Mouse (Mus musculus) NIH3T3 (cell line): Measurements from ENCODE around the gene Gm42906.

ENCODE experiments used
- DNase-seq: peaks from one replicate; pipeline ENCODE4 v3.0.0-alpha.2; 2012; ENCODE audit warnings: low read depth

Gm42906 gene

DNA sequence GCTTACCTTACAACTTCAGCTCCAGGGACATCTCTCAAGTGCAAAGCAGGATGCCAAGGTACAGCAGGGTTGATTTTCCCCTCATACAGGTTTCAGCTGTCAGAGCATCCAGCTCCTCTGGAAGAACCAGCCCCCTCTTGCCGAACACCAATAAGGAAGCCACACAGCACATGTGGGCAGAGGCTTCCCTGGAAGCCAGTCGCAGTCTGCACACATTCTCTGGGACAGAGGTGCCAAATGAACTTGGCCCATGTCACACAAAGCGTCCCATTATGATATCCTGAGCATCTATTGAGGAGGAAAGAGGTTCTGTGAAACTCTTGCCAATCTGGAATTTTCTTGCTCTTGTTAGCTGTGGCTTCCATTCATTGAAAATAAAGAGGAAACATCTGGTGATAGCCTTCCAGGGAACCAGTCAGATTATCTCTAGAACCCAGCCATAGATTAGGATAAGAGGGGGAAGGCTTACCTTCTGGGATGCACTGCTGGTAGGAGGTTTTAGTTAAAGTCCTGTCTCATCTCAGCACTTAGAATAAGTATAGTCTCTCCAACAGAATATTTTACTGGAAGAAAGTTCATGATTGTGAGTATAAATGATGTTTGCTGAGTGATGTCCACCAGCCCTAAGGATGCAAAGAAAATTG is at the start of gene Gm42906:
Gene Gm42906, minus strand, starts transcription at position 51 of the 644 bp plus-strand sequence.
- DNase-seq: no peak

GRCm38 (mm10) chr5:151445695-151446094 is 17.7 kb upstream of the Gm42906 start:
- no peak for DNase-seq

- peak; percentile 46 for DNase-seq
Measured at GRCm38 (mm10) chr5:151435106-151435505, 7.1 kb upstream of the Gm42906 start.

DNA sequence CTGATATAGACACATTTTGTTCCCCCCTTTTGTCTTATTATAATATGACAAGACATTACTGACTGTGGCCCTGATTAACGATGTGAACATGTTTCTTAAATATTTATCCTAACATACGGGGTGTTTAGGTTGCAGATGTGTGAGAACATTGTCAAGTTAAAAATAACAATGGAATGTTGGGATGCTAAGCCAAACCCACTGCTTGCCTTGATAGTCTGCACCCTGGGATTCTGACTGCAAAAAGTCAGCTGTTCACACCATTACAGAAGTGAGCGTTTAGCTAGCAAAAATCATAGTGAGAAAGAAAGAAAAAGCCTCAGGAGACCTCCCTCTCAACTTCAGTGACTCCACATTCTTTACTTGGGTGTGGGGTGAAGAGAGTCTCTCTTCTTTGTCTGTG is 1.5 kb downstream of the Gm42906 start:
- peak; percentile 20 for DNase-seq

DNA sequence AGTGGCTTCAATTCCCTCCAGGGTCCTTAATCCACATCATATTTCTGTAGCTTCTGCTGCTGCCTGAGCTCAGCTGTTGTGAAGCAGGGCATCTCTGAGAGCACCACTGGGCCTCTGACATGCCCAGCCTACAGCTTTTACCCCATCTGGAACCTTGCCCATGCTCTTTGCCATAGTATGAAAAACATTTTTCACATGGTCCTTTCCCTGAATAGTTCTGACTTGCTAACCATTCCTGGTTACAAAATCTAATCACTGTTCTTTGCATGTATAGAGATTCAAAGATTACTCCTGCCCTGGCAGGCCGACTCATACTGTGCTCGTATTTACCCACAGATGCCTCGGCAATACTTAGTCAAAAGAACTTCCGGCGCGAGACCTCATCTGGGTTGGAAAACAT is 5.3 kb downstream of the Gm42906 start:
- peak; percentile 40 for DNase-seq

DNA sequence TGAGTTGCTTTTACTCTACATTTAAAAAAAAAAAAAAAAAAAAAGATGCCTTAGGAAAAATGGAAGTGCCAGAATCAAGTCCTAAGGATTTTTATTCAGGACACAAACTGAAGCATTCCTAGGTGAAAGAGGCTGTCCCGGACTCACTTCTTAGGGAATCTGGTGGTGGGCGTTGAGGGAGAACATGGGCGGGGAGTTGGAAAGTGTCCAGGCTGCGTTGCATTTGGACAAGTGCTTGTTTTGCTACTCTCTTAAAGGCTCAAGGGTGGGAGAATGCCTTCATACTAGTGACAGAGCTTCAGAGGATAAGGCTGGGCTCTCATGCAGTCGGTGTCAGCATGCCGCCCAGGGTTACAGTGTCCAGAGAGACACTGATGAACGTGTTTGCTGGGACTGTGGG is 6.1 kb downstream of the Gm42906 start:
- DNase-seq: peak; percentile 20

DNA sequence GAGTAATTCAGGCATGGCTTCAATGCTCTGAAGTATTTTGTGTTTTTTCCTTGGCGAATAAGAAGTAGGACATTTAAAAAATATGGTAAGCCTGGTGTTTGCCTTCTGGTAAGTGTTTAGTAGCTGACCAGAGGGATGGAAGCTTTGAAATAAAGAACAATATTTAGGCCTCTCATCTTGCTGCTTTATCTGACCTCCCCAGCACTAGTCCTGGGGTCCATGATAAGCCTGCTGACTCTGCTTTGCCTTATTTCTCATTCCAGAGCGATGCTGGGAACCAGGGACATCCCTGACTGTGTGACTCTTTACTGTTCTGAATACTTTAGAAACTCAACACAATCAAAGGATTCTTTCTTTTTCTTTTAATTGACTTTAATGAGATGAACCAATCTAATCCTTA is 9.4 kb downstream of the Gm42906 start:
- DNase-seq: no peak

DNA sequence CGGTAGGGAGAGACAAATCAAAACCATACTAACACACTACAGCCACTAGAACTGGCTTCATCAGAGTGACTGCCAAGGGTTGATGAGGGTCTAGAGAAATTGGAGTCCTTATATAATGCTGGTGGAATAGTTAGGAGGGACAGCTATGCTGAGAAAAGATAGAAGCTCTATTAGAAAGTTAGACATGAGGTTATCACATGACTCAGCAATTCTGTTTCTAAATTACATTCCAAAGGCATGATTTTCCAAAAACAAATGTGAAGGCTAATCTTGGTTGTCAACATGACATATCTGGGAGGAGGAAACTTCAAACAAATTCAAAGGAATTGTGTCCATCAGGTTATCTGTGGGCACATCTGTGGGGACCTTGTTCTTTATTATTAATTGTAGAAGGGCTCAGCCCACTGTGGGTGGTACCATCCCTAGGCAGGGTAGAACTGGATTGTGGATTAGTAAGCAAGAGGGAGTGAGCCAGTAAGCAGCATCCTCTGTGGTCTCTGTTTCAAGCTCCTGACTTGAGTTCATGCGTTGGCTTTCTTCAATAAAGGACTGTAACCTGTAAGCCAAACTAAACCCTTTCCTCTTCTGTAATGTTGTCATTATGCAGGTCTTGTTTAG is 10.4 kb downstream of the Gm42906 start:
- no peak for DNase-seq

DNA sequence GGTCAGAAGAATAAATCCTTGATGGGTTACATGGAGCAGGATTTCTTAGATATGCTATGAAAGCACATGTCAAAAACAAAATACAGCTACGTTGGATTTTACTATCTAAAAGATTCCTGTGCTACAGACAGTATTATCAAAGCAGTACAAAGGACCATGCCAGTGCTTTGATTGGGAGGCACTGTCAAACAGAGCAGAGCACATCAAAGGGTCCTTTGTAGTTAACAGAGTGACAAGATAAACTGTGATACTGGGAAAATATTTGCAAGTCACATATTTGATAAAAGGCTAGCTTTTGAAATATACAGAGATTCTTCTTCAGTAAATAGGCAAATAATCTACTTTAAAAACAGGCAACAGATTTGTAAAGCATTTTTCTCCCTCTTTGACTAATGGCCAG is 11.0 kb downstream of the Gm42906 start:
- no peak for DNase-seq

DNA sequence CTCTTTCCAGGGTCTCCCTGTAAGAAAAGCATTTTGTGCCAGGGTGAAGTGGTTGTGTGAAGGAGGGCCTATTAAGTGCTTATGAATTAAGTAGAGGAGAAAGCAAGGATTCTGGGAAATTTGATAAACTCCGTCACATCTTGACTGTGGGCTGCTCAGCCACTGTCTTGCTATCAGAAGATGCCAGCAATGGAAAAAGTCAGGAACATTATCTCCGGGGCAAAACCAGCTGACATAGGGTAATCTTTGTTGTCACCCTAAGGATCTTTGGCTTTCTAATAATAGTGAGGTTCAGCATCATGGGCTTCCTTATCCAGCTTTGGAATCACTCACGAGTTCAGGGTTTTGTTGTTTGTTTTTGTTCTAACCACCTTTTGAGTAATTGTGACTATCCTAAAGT is 14.3 kb downstream of the Gm42906 start:
- no peak for DNase-seq

GRCm38 (mm10) chr5:151412666-151413463 is 15.1 kb downstream of the Gm42906 start:
- DNase-seq: peak; percentile 13

GRCm38 (mm10) chr5:151410006-151410405 is 18.0 kb downstream of the Gm42906 start:
- no peak for DNase-seq

DNA sequence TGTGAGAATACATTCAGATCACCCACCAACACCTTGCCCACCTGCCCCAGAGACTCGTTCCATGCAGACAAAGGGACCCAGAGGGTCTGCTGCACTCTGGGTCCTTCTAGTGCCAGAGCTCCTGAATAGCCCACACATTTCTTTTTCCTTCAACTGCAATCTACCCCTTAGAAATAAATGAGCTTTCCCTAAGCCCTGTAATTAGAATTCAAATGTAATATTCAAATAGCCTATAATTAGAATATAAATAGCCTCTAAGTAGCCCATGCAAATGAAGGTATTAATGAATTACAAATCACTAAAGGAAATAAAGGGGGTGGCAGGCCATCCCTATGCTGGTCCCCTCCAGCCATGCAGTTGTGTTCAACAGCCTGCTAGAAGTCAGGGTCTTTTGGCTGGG is 18.7 kb downstream of the Gm42906 start:
- DNase-seq: no peak

DNA sequence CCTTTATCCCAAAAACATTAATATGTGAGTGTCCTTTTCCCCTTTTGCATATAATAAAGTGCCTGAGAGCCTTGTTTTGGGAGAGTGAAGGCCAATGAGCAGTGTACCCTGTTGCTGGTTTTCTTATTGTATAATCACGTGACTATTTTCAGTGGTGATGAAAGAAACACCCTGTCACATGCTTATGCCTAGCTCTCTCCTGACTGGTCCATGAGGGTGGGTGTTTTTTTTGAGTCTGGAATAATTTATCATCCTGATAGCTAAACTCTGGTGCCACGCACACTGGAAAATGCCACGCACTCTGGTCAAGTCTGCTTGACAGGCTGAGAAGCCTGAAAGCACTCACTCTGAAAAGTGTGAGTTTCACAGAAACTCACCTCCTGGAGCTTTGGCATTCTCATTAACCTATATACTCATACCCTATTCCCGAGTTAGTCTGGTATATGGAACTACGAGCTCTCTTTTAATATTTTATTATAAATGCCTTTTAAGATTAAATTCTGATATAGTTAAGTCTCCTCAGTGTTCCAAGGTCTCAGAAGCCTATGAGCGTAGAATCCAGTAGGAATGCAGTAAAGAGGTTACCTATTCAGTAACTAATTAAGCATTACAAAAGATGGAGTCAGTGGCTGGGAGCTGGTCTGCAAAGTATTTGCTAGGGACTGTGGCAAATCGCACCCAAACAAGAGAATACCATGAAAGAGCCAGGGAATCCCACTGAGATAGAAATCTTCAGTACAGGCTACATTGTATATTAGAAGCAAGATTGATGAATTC is 19.7 kb downstream of the Gm42906 start:
- no peak for DNase-seq

DNA sequence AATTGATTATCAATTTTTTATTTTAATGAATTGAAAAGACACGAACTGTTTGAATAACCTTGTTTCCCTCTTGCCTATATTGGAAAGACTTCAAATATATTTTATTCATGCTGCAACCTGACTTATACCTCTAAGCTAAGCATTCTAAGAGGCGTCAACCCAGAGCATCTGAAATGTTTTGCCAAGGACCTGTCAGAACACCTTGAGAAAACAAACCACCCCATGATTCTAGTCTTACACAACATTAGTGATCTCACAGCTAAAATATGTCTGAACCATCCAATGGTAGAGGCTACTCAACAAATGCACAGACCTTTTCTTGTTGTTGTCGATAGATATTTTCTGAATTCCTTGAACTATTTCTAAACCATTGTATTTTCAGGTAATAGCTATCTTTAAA is 20.5 kb downstream of the Gm42906 start:
- DNase-seq: no peak

- DNase-seq: no peak
Measured at GRCm38 (mm10) chr5:151406276-151406675, 21.7 kb downstream of the Gm42906 start.

DNA sequence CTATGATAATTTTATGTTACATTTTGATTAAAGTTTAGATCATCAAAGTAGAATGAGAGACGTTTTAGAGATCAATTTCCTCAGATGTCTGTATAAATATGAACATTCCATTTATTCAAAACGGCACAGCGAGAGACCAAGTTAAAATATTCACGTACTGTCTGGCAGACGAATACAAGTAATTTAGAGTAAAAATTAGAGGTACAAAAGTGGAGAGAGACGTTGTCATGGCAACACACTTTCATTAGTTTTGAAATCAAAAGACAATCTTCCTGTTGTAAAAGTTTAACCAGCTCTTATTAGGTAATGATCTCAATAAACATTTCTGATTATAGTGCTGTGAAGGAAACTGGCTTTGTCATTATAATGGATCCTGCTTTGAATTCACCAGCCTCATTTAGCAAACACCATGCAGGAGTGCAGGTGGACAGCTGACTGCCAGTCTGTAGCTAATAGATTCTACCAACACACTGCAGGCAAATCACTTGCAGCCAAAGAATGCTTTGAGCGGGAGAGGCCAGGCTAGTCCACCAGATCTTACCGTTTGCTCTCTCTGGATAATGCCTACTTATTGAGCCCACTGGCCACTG is 22.6 kb downstream of the Gm42906 start:
- no peak for DNase-seq

- peak; percentile 24 for DNase-seq
Measured at GRCm38 (mm10) chr5:151403586-151403985, 24.4 kb downstream of the Gm42906 start.

- DNase-seq: no peak
Measured at GRCm38 (mm10) chr5:151400557-151400944, 27.4 kb downstream of the Gm42906 start.

GRCm38 (mm10) chr5:151399918-151400556 is 27.9 kb downstream of the Gm42906 start:
- no peak for DNase-seq

DNA sequence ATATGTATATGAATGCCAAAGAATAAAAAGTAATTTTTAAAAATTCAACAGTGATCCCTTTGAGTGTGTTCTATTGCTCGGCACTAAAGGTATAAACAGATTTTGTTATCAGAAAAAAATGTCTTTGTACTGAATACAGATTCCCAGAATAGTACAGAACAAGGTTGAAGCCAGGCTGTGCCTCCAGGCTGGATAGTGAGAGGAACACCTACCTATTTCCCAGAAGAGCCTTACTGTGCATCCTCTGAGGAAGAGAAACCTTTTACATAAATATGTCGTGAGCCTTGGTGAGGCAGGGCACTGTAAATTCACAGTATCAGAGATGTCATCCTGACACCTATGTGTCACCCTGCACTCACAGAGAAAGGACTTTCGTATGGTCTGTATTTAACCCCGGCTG is 31.8 kb downstream of the Gm42906 start:
- no peak for DNase-seq

DNA sequence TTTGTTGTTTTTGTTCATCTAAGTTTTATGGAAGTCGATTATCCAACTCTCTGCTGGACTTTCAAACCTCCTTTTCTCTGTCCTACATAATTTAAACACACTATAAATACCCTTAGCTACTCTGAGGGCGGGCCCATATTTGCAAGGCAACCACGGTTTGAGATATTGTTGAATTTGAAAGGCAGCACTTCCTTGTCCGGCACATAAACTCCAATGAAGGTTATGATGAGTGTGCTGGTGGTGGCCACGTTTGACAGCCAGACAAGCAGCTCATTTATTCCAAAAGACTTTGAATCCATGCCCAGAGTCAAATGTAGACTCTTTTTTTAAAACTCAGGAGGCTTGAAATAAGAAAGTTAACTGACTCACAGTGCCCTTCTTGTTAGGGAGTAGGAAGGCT is 33.3 kb downstream of the Gm42906 start:
- peak; percentile 45 for DNase-seq
